Mouse (Mus musculus) ES-E14 (cell line): Measurements from ENCODE around the gene Mitf. TPM values are rescaled to one million over a fixed set of nuclear protein-coding genes. Genes with fewer than 3 reads are reported as not detected.

Source experiments
- DNase-seq: peaks from one replicate; pipeline ENCODE4 v3.0.0-alpha.2; 2013; ENCODE audit warnings: low read depth, low spot score
- H3K27ac ChIP-seq: 2 replicates; pipeline ENCODE4 v1.5.1; 2012; ENCODE audit warnings: low read depth, mild to moderate bottlenecking, low read length, moderate library complexity, mixed read lengths; ENCODE audit not compliant: poor library complexity, insufficient read depth, severe bottlenecking
- H3K36me3 ChIP-seq: 2 replicates; pipeline ENCODE4 v1.6.1; 2012; ENCODE audit warnings: mild to moderate bottlenecking, low read length, moderate library complexity, mixed read lengths; ENCODE audit not compliant: control insufficient read depth, poor library complexity, insufficient read depth, severe bottlenecking
- H3K4me1 ChIP-seq, 2 experiments: fragments of 150-350 bp in 1 of 2; sonication (generic) in 1 of 2; 2 replicates each; pipeline ENCODE4 v1.6.1; 2012; ENCODE audit warnings: low read length in 2 of 2, mild to moderate bottlenecking in 1 of 2, mixed read lengths in 1 of 2; ENCODE audit not compliant: control insufficient read depth in 2 of 2, insufficient read depth in 2 of 2, poor library complexity in 1 of 2
- H3K4me3 ChIP-seq, 2 experiments: fragments of 150-350 bp in 1 of 2; sonication (generic) in 1 of 2; 2 replicates each; pipeline ENCODE4 v1.5.1; 2012; ENCODE audit warnings: low read length in 2 of 2, low read depth in 1 of 2, mild to moderate bottlenecking in 1 of 2, mixed read lengths in 1 of 2; ENCODE audit not compliant: insufficient read depth in 1 of 2, poor library complexity in 1 of 2, severe bottlenecking in 1 of 2
- H3K9ac ChIP-seq: 2 replicates; pipeline ENCODE4 v1.6.1; 2012; ENCODE audit warnings: low read depth, mild to moderate bottlenecking, low read length, mixed read lengths; ENCODE audit not compliant: poor library complexity, insufficient read depth, severe bottlenecking
- H3K9me3 ChIP-seq: fragments of 150-350 bp; sonication (generic); 2 replicates; pipeline ENCODE4 v1.6.1; 2012; ENCODE audit warnings: low read depth, mild to moderate bottlenecking, low read length; ENCODE audit not compliant: control insufficient read depth, insufficient read depth
- CHD2 ChIP-seq: IDR thresholded peaks from 2 replicates; pipeline ENCODE4 v1.6.1; 2014; ENCODE audit warnings: mild to moderate bottlenecking, low read depth, low read length, inconsistent platforms
- HCFC1 ChIP-seq: IDR thresholded peaks from 2 replicates; pipeline ENCODE4 v1.6.1; 2012; ENCODE audit warnings: low read length, inconsistent platforms, borderline replicate concordance; ENCODE audit not compliant: insufficient read depth
- MAFK ChIP-seq: IDR thresholded peaks from 2 replicates; pipeline ENCODE4 v1.6.1; 2014; ENCODE audit warnings: mild to moderate bottlenecking, low read depth, low read length, inconsistent platforms; ENCODE audit not compliant: insufficient read depth
- ZC3H11A ChIP-seq: IDR thresholded peaks from 2 replicates; pipeline ENCODE4 v1.6.1; 2012; ENCODE audit warnings: low read depth, mild to moderate bottlenecking, inconsistent platforms, low read length, borderline replicate concordance
- ZNF384 ChIP-seq: IDR thresholded peaks from 2 replicates; pipeline ENCODE4 v1.6.1; 2012; ENCODE audit warnings: low read depth, low read length, inconsistent platforms
- in situ Hi-C, 2 experiments: fragments of 600-800 bp; cut with MboI; formaldehyde crosslinking; loops; one replicate each; pipeline ENCODE4 v1.15.1; 2025; ENCODE audit warnings: low sequenced_read_pairs in 2 of 2, inconsistent platforms in 1 of 2; ENCODE audit not compliant: unreplicated experiment in 2 of 2
- total RNA-seq: library from RNA; depleted of rRNA; stranded (reverse); fragments of 300-350 nt; gene quantifications from 2 replicates; pipeline ENCODE4 v1.2.3, GENCODE M21; 2012

Gene Mitf
- total RNA-seq, 1 experiment, result 9.3 TPM

GRCm38 (mm10) chr6:97836176-97836575, 29.3 kb downstream of the Mitf start:
- in situ Hi-C loops, result no loop called here
- Histone ChIP-seq H3K9ac (no peak overlapping the region), H3K4me3 (no peak overlapping the region), H3K4me1 (no peaks in the 10 kb centered on the region), H3K36me3 (no peaks in the 10 kb centered on the region), H3K27ac (no peak overlapping the region), H3K9me3 (no peaks in the 10 kb centered on the region)
- DNase-seq, result no peak
- TF ChIP-seq HCFC1, result no peak
- TF ChIP-seq ZNF384, result no peak
- TF ChIP-seq ZC3H11A, result no peak
- no peak for TF ChIP-seq CHD2
- no peak for TF ChIP-seq MAFK

GRCm38 (mm10) chr6:97837711-97838110, 30.9 kb downstream of the Mitf start:
- Histone ChIP-seq H3K36me3 (no peaks in the 10 kb centered on the region), H3K4me3 (no peak overlapping the region), H3K4me1 (no peaks in the 10 kb centered on the region), H3K9ac (no peak overlapping the region), H3K27ac (no peak overlapping the region), H3K9me3 (no peaks in the 10 kb centered on the region)
- no peak for TF ChIP-seq ZNF384
- TF ChIP-seq MAFK, result no peak
- no peak for TF ChIP-seq ZC3H11A
- no peak for TF ChIP-seq HCFC1
- TF ChIP-seq CHD2, result no peak
- in situ Hi-C loops, result no loop called here
- DNase-seq, result no peak

GRCm38 (mm10) chr6:97839568-97839967, 32.7 kb downstream of the Mitf start:
- in situ Hi-C loops, result no loop called here

GRCm38 (mm10) chr6:97844112-97844511, 37.3 kb downstream of the Mitf start:
- no peaks in the 10 kb centered on the region for H3K9me3 ChIP-seq
- H3K36me3 ChIP-seq, result no peaks in the 10 kb centered on the region
- H3K9ac ChIP-seq, result no peak overlapping the region
- no peaks in the 10 kb centered on the region; a peak in 1 of 4 replicates for H3K4me1 ChIP-seq
- DNase-seq, result no peak
- H3K4me3 ChIP-seq, result no peak overlapping the region
- TF ChIP-seq MAFK, result no peak
- TF ChIP-seq CHD2, result no peak
- TF ChIP-seq ZC3H11A, result no peak
- no peak for TF ChIP-seq HCFC1
- TF ChIP-seq ZNF384, result no peak
- no peak overlapping the region for H3K27ac ChIP-seq
- in situ Hi-C loops, result no loop called here

More at GRCm38 (mm10) chr6:97839568-97839967, 32.7 kb downstream of the Mitf start:
- H3K4me3 ChIP-seq, result no peak overlapping the region
- DNase-seq, result no peak
- no peaks in the 10 kb centered on the region for H3K4me1 ChIP-seq
- H3K9ac ChIP-seq, result no peak overlapping the region
- H3K9me3 ChIP-seq, result no peaks in the 10 kb centered on the region
- no peaks in the 10 kb centered on the region for H3K36me3 ChIP-seq
- no peak for TF ChIP-seq ZC3H11A
- no peak for TF ChIP-seq ZNF384
- no peak for TF ChIP-seq MAFK
- TF ChIP-seq CHD2, result no peak
- no peak for TF ChIP-seq HCFC1
- no peak overlapping the region for H3K27ac ChIP-seq

- in situ Hi-C loops, result no loop called here
- H3K9ac ChIP-seq, result no peak overlapping the region
- no peaks in the 10 kb centered on the region; a peak in 1 of 4 replicates for H3K4me1 ChIP-seq
- DNase-seq, result no peak
- no peak overlapping the region for H3K4me3 ChIP-seq
- H3K9me3 ChIP-seq, result no peaks in the 10 kb centered on the region
- TF ChIP-seq CHD2 (no peak), MAFK (no peak), ZNF384 (no peak), ZC3H11A (no peak), HCFC1 (no peak)
- no peak overlapping the region for H3K27ac ChIP-seq
- no peaks in the 10 kb centered on the region for H3K36me3 ChIP-seq
Observed at GRCm38 (mm10) chr6:97848191-97848857, 41.5 kb downstream of the Mitf start.
